Mouse (Mus musculus) lung, postnatal 36 days (tissue): Measurements from ENCODE around the gene Tex13c1.

ENCODE experiments used
- DNase-seq: peaks from one replicate; pipeline ENCODE4 v3.0.0; 2022; ENCODE audit warnings: mixed read lengths

Gene Tex13c1

DNA sequence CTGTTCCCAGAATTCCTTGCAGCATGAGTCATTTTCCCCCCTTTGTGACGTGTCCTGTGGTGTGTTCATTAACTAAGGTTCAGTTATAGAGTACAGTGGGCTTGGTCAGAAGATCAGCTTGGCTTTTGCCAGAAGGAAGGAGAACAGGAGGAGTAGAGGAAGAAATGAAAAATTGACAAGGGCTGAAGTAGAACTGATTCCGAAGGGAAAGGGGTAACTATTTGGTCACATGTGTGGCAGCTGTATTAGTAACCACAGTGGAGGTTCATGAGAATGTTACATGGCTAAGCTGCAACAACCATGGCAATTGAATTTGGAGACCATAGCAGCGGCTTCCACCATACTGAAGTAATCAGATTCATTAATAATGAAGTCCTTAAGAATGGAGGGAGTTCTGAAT, at the start of gene Tex13c1:
Gene Tex13c1 (plus strand): TSS at position 301 of the 400 bp plus-strand sequence.
- DNase-seq, result no peak
